27 mouse cellular contexts compared by ENCODE assay signal in the genomic region with DNA sequence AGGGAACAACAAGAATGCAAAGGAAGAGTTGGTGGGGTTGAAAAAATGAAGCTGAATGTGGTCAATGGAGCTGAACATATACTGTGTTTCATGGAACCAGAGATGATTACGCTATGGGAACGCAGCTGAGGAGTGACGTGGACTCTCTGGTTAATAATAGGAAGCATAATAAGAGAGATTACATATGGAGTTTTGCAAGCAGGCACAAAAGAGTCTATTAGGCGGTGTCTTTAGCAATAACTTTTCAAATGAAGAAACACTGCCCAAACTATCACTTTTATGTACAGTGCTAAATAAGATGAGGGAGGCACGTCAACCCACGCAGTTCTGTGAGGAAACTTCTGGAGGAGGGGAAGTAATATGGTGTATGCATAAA.
A peak's percentile ranks its signal among the peaks of the same experiment; 100 is the strongest.
DNase-seq lines count a peak whose midpoint lies in the region; ATAC-seq and TF ChIP-seq lines count a peak whose summit lies in the region.
"Had no signal": no experiment of that assay in that cellular context is flagged by ENCODE, and none has a peak within 500 bp of the region (broad histone marks: within the 10 kb centered on the region; RNA-seq: fewer than 3 reads in every experiment).

No protein-coding gene starts in this region.

- H3K4me1 ChIP-seq in kidney, adult 2 months (ENCODE audit: control insufficient read depth, insufficient read depth, low read length) = peaks cover 12% of the 10 kb centered on the region
- no peaks in the 10 kb centered on the region for H3K4me1 ChIP-seq in midbrain, embryonic 11.5 days (ENCODE audit: control insufficient read depth, insufficient read depth, low read length)
- no peaks in the 10 kb centered on the region for H3K4me1 ChIP-seq in midbrain, embryonic 14.5 days (ENCODE audit: control insufficient read depth, insufficient read depth, low read length)
- H3K4me1 ChIP-seq: forebrain, embryonic 13.5 days; hindbrain, embryonic 12.5 days; limb, embryonic 10.5 days; neural tube, embryonic 15.5 days; stomach, embryonic 15.5 days had no signal

- DNase-seq in kidney, adult 2 months = no peak
- no peak for DNase-seq in kidney, adult 9 months
- DNase-seq in midbrain, embryonic 11.5 days (ENCODE audit: low spot score, missing footprints) = peak; percentile 74
- no peak for DNase-seq in midbrain, embryonic 14.5 days
- no peak for DNase-seq in adrenal gland, postnatal 10 days
- no peak for DNase-seq in gastrocnemius, adult 8-10 months (ENCODE audit: low spot score in 2 of 2)
- DNase-seq in cerebellum, adult 8-10 months = no peak
- DNase-seq: adrenal gland, adult 2 months; cerebellum, adult 9-11 months; heart, adult 18-20 months; heart, postnatal 10 days; kidney, adult 18-20 months; liver; lung, postnatal 14 days; thymus, adult 18-20 months; thymus, postnatal 36 days had no signal

- H3K9me3 ChIP-seq in midbrain, embryonic 11.5 days (ENCODE audit: control insufficient read depth, low read length) = no peaks in the 10 kb centered on the region
- no peaks in the 10 kb centered on the region for H3K9me3 ChIP-seq in midbrain, embryonic 14.5 days (ENCODE audit: control insufficient read depth, low read length)
- H3K9me3 ChIP-seq: forebrain, embryonic 13.5 days; G1E; heart, embryonic 12.5 days; hindbrain, embryonic 12.5 days; limb, embryonic 10.5 days; neural tube, embryonic 15.5 days; stomach, embryonic 15.5 days had no signal

- WGBS in kidney, adult 2 months = 77% methylated on average over 6 of the region's 6 CpGs
- 92% methylated on average over 6 of the region's 6 CpGs for WGBS in midbrain, embryonic 11.5 days
- 92% methylated on average over 6 of the region's 6 CpGs for WGBS in midbrain, embryonic 14.5 days

- ATAC-seq in midbrain, embryonic 11.5 days (ENCODE audit: low FRiP score) = no peak
- no peak for ATAC-seq in midbrain, embryonic 14.5 days (ENCODE audit: low FRiP score, low TSS enrichment)
- ATAC-seq in hematopoietic stem cell, adult 5-6 weeks (replicated peaks in 1 of 2; ENCODE audit: insufficient read depth in 1 of 2, low FRiP score in 2 of 2, low TSS enrichment in 1 of 2, low read depth in 1 of 2, poor library complexity in 2 of 2, severe bottlenecking in 2 of 2) = peak; percentile 25 to 71; a peak in 1 of 4 replicates
- ATAC-seq: forebrain, embryonic 13.5 days; midbrain, embryonic 16.5 days had no signal

- H3K4me3 ChIP-seq in kidney, adult 2 months (ENCODE audit: insufficient read depth, low read depth, low read length) = no peak overlapping the region
- H3K4me3 ChIP-seq in midbrain, embryonic 11.5 days (ENCODE audit: low read depth, low read length) = no peak overlapping the region
- H3K4me3 ChIP-seq in midbrain, embryonic 14.5 days (replicated peaks; ENCODE audit: low read depth, low read length) = no peak overlapping the region
- H3K4me3 ChIP-seq: erythroblast, embryonic 14.5 days; forebrain, embryonic 13.5 days; heart, embryonic 12.5 days; hindbrain, embryonic 12.5 days; limb, embryonic 10.5 days; neural tube, embryonic 15.5 days; stomach, embryonic 15.5 days had no signal

- no peak for TF ChIP-seq POLR2A in kidney, adult 2 months (IDR thresholded peaks at IDR 0.05; ENCODE audit: low read depth, low read length)

- no peak overlapping the region for H3K4me2 ChIP-seq in midbrain, embryonic 11.5 days
- H3K4me2 ChIP-seq in midbrain, embryonic 14.5 days (ENCODE audit: low read length) = no peak overlapping the region
- H3K4me2 ChIP-seq: forebrain, embryonic 13.5 days; heart, embryonic 12.5 days; hindbrain, embryonic 12.5 days; neural tube, embryonic 15.5 days; stomach, embryonic 15.5 days had no signal

- no peak overlapping the region for H3K9ac ChIP-seq in midbrain, embryonic 11.5 days (ENCODE audit: low read length)
- H3K9ac ChIP-seq in midbrain, embryonic 14.5 days (replicated peaks; ENCODE audit: low read length) = no peak overlapping the region
- H3K9ac ChIP-seq: forebrain, embryonic 13.5 days; heart, embryonic 12.5 days; hindbrain, embryonic 12.5 days; neural tube, embryonic 15.5 days; stomach, embryonic 15.5 days had no signal

- no peaks in the 10 kb centered on the region for H3K36me3 ChIP-seq in kidney, adult 2 months (ENCODE audit: control insufficient read depth, insufficient read depth, low read length)
- H3K36me3 ChIP-seq in midbrain, embryonic 11.5 days (ENCODE audit: control insufficient read depth, insufficient read depth, low read length) = no peaks in the 10 kb centered on the region
- H3K36me3 ChIP-seq in midbrain, embryonic 14.5 days (ENCODE audit: control insufficient read depth, insufficient read depth, low read length) = no peaks in the 10 kb centered on the region
- H3K36me3 ChIP-seq: G1E; heart, embryonic 12.5 days; hindbrain, embryonic 12.5 days; limb, embryonic 10.5 days; neural tube, embryonic 15.5 days; stomach, embryonic 15.5 days had no signal

- H3K27me3 ChIP-seq in kidney, adult 2 months (replicated peaks; ENCODE audit: control insufficient read depth, insufficient read depth, low read length) = no peaks in the 10 kb centered on the region; the same call in 1 of the 2 replicates
- H3K27me3 ChIP-seq in midbrain, embryonic 11.5 days (ENCODE audit: control insufficient read depth, insufficient read depth, low read length) = no peaks in the 10 kb centered on the region
- no peaks in the 10 kb centered on the region for H3K27me3 ChIP-seq in midbrain, embryonic 14.5 days (ENCODE audit: control insufficient read depth, insufficient read depth, low read length)
- H3K27me3 ChIP-seq: CH12.LX; forebrain, embryonic 13.5 days; heart, embryonic 12.5 days; hindbrain, embryonic 12.5 days; neural tube, embryonic 15.5 days; stomach, embryonic 15.5 days had no signal

- TF ChIP-seq CTCF in kidney, adult 2 months (conservative IDR thresholded peaks at IDR 0.05; ENCODE audit: insufficient read depth, insufficient read length, low read depth, low read length) = no peak

- H3K27ac ChIP-seq in kidney, adult 2 months (ENCODE audit: insufficient read depth, low read depth, low read length) = peak overlapping the region; percentile 56; the same call in 1 of the 2 replicates
- H3K27ac ChIP-seq in midbrain, embryonic 11.5 days (ENCODE audit: low read depth, low read length) = no peak overlapping the region
- H3K27ac ChIP-seq in midbrain, embryonic 14.5 days (replicated peaks; ENCODE audit: low read depth, low read length) = no peak overlapping the region
- H3K27ac ChIP-seq: forebrain, embryonic 13.5 days; hindbrain, embryonic 12.5 days; limb, embryonic 10.5 days; neural tube, embryonic 15.5 days; stomach, embryonic 15.5 days had no signal

Comparison
In these comparisons a context has a peak if more than half of its experiments do, and no peak if none do; other contexts are left out.
1. ATAC-seq: peak in hematopoietic stem cell, adult 5-6 weeks (2 of 2); none in midbrain, embryonic 11.5 days (single experiment) and midbrain, embryonic 14.5 days (single experiment).